Mouse (Mus musculus) CH12.LX (cell line): ENCODE results near the gene Itsn1. TPM values are rescaled to one million over a fixed set of nuclear protein-coding genes. Genes with fewer than 3 reads are reported as not detected.
A peak's percentile ranks its signal among the peaks of the same experiment; 100 is the strongest.

Source experiments
- DNase-seq: peaks from one replicate; pipeline ENCODE4 v3.0.0-alpha.2; 2013; ENCODE audit errors: extremely low read depth
- H3K27ac ChIP-seq: 2 replicates; pipeline ENCODE4 v1.5.1; 2012; ENCODE audit warnings: low read depth, mild to moderate bottlenecking, control low read depth, moderate library complexity; ENCODE audit not compliant: insufficient read depth
- H3K27me3 ChIP-seq: replicated peaks from 2 replicates; pipeline ENCODE3; 2012; ENCODE audit warnings: inconsistent platforms
- H3K36me3 ChIP-seq, 2 experiments: replicated peaks in 1 of 2; 2 replicates each; pipeline versions ENCODE3 to v1.6.1; 2012; ENCODE audit warnings: inconsistent platforms in 1 of 2, low read length in 1 of 2, mild to moderate bottlenecking in 1 of 2, mixed read lengths in 1 of 2, moderate library complexity in 1 of 2; ENCODE audit not compliant: control insufficient read depth in 1 of 2, insufficient read depth in 1 of 2
- H3K4me1 ChIP-seq, 2 experiments: 2 replicates each; pipeline ENCODE4 v1.6.1; 2012; ENCODE audit warnings: inconsistent platforms in 1 of 2, moderate library complexity in 1 of 2; ENCODE audit not compliant: insufficient read depth in 2 of 2, control insufficient read depth in 1 of 2
- H3K4me2 ChIP-seq: 2 replicates; pipeline ENCODE4 v1.6.1; 2012; ENCODE audit warnings: low read depth, mild to moderate bottlenecking, control low read depth; ENCODE audit not compliant: poor library complexity, insufficient read depth, severe bottlenecking
- H3K4me3 ChIP-seq, 3 experiments: fragments of 150-350 bp in 1 of 3; sonication (generic) in 1 of 3; replicated peaks in 1 of 3; 2 replicates each; pipeline versions ENCODE3 to v1.5.1; 2011 to 2012; ENCODE audit warnings: low read depth in 2 of 3, low read length in 2 of 3, mild to moderate bottlenecking in 2 of 3, moderate library complexity in 2 of 3, control low read depth in 1 of 3, improper control_type of control experiment in 1 of 3, inconsistent platforms in 1 of 3, mixed read lengths in 1 of 3; ENCODE audit not compliant: poor library complexity in 1 of 3
- H3K79me2 ChIP-seq: replicated peaks from 2 replicates; pipeline ENCODE4 v1.6.1; 2012; ENCODE audit warnings: mild to moderate bottlenecking, moderate library complexity; ENCODE audit not compliant: control insufficient read depth, poor library complexity, insufficient read depth, severe bottlenecking; ENCODE audit errors: extremely low read depth
- H3K9ac ChIP-seq: 2 replicates; pipeline ENCODE4 v1.6.1; 2012; ENCODE audit warnings: low read depth, mild to moderate bottlenecking, control low read depth, moderate library complexity; ENCODE audit not compliant: insufficient read depth
- H3K9me3 ChIP-seq: replicated peaks from 2 replicates; pipeline ENCODE3; 2012; ENCODE audit warnings: low read length, inconsistent platforms, mixed read lengths
- BHLHE40 ChIP-seq: IDR thresholded peaks from 2 replicates; pipeline ENCODE4 v1.6.1; 2011; ENCODE audit warnings: mild to moderate bottlenecking, low read depth, low read length, improper control_type of control experiment
- CHD1 ChIP-seq: IDR thresholded peaks from 2 replicates; pipeline ENCODE4 v1.6.1; 2012; ENCODE audit warnings: low read depth, low read length, improper control_type of control experiment, inconsistent platforms
- ELF1 ChIP-seq: IDR thresholded peaks from 2 replicates; pipeline ENCODE4 v1.6.1; 2014; ENCODE audit warnings: low read depth, mild to moderate bottlenecking, inconsistent platforms, low read length, improper control_type of control experiment
- ETS1 ChIP-seq: conservative IDR thresholded peaks from 2 replicates; pipeline ENCODE4 v1.6.1; 2012; ENCODE audit warnings: low read depth, mild to moderate bottlenecking, inconsistent platforms, low read length, improper control_type of control experiment, moderate library complexity
- GABPA ChIP-seq: IDR thresholded peaks from 2 replicates; pipeline ENCODE4 v1.6.1; 2012; ENCODE audit warnings: low read depth, low read length, improper control_type of control experiment, inconsistent platforms; ENCODE audit not compliant: insufficient replicate concordance
- JUN ChIP-seq: IDR thresholded peaks from 2 replicates; pipeline ENCODE4 v1.6.1; 2011; ENCODE audit warnings: low read depth, mild to moderate bottlenecking, low read length, improper control_type of control experiment, moderate library complexity; ENCODE audit not compliant: insufficient read depth
- MEF2A ChIP-seq: IDR thresholded peaks from 2 replicates; pipeline ENCODE4 v1.6.1; 2014; ENCODE audit warnings: low read depth, mild to moderate bottlenecking, inconsistent platforms, low read length, improper control_type of control experiment, borderline replicate concordance
- MXI1 ChIP-seq: IDR thresholded peaks from 2 replicates; pipeline ENCODE4 v1.6.1; 2011; ENCODE audit warnings: mild to moderate bottlenecking, low read depth, low read length, improper control_type of control experiment
- NELFE ChIP-seq: IDR thresholded peaks from 2 replicates; pipeline ENCODE4 v1.6.1; 2011; ENCODE audit warnings: low read depth, low read length, improper control_type of control experiment
- NRF1 ChIP-seq: IDR thresholded peaks from 2 replicates; pipeline ENCODE4 v1.6.1; 2014; ENCODE audit warnings: low read depth, mild to moderate bottlenecking, inconsistent platforms, low read length, improper control_type of control experiment, moderate library complexity
- POLR2AphosphoS2 ChIP-seq: IDR thresholded peaks from 2 replicates; pipeline ENCODE4 v1.6.1; 2011; ENCODE audit warnings: low read depth, low read length, improper control_type of control experiment
- RAD21 ChIP-seq: IDR thresholded peaks from 2 replicates; pipeline ENCODE4 v1.6.1; 2011; ENCODE audit warnings: low read depth, mild to moderate bottlenecking, low read length, improper control_type of control experiment, moderate library complexity
- RCOR1 ChIP-seq: conservative IDR thresholded peaks from 2 replicates; pipeline ENCODE4 v1.6.1; 2012; ENCODE audit warnings: low read depth, mild to moderate bottlenecking, inconsistent platforms, low read length, improper control_type of control experiment
- TBP ChIP-seq: conservative IDR thresholded peaks from 2 replicates; pipeline ENCODE4 v1.6.1; 2011; ENCODE audit warnings: low read depth, low read length, improper control_type of control experiment
- USF1 ChIP-seq: IDR thresholded peaks from 2 replicates; pipeline ENCODE4 v1.6.1; 2014; ENCODE audit warnings: low read depth, mild to moderate bottlenecking, inconsistent platforms, low read length, improper control_type of control experiment
- ZC3H11A ChIP-seq: IDR thresholded peaks from 2 replicates; pipeline ENCODE4 v1.6.1; 2012; ENCODE audit warnings: low read depth, mild to moderate bottlenecking, inconsistent platforms, low read length, improper control_type of control experiment
- ZKSCAN1 ChIP-seq: IDR thresholded peaks from 2 replicates; pipeline ENCODE4 v1.6.1; 2012; ENCODE audit warnings: low read depth, inconsistent platforms, low read length, improper control_type of control experiment, borderline replicate concordance
- ZMIZ1 ChIP-seq: IDR thresholded peaks from 2 replicates; pipeline ENCODE4 v1.6.1; 2012; ENCODE audit warnings: low read depth, mild to moderate bottlenecking, inconsistent platforms, low read length, improper control_type of control experiment
- ZNF384 ChIP-seq: IDR thresholded peaks from 2 replicates; pipeline ENCODE4 v1.6.1; 2012; ENCODE audit warnings: low read depth, low read length, improper control_type of control experiment, inconsistent platforms
- dilution Hi-C: fragments of 300-500 bp; cut with MboI; formaldehyde crosslinking; loops from 2 replicates; pipeline ENCODE4 v1.14.3; 2020; ENCODE audit warnings: low sequenced_read_pairs; ENCODE audit not compliant: extremely low pct_unique_long_range_greater_than_20kb, extremely low pct_ligation_motif_present
- in situ Hi-C: fragments of 300-500 bp; cut with MboI; formaldehyde crosslinking; loops from 3 replicates; pipeline ENCODE4 v1.14.3; 2019; ENCODE audit warnings: low sequenced_read_pairs, low pct_ligation_motif_present, low pct_unique_long_range_greater_than_20kb, mixed read lengths
- polyA plus RNA-seq: library from polyadenylated mRNA; unstranded; fragments of >175 nt; gene quantifications from 2 replicates; pipeline ENCODE4 v1.2.1, GENCODE M21; 2012; ENCODE audit warnings: low read depth; ENCODE audit not compliant: insufficient read length
- total RNA-seq, 2 experiments: library from RNA; depleted of rRNA; stranded (reverse); fragments of 300-350 nt in 1 of 2; fragments of >200 nt in 1 of 2; gene quantifications; 2 replicates each; pipeline ENCODE4 v1.2.3; 2012 to 2014

The Itsn1 gene
- total and polyA plus RNA-seq, 3 experiments, result 32.5 to 54.5 (median 46.3) TPM

DNA sequence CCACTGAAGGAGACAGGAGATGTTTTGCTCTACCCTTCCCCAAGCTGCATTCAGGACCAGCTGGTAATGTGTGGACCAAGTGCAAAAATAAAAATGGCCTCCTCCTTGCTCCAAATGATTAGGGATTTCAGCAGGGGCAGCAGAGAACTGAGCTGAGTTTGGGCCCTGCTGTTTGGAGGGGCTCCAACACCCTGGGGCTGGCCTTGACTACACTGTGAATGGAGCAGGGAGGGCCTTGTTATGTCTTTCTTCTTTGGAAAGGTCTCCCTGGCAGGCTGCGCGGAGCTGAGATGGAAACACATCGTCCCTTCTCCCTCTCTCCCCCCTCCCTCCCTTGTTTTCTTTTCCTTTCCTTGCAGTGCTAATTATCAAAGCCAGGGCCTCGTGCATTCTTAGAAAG, 189.4 kb downstream of the Itsn1 start:
- peak overlapping the region in 2 of 3 experiments; percentile 20 to 49 for H3K4me3 ChIP-seq
- H3K27me3 ChIP-seq, result no peaks in the 10 kb centered on the region
- DNase-seq, result no peak
- peak overlapping the region; percentile 62; the same call in 1 of the 2 replicates for H3K27ac ChIP-seq
- no peaks in the 10 kb centered on the region for H3K9me3 ChIP-seq
- no peak for TF ChIP-seq RAD21
- no peak for TF ChIP-seq USF1
- no peak for TF ChIP-seq MEF2A
- TF ChIP-seq ZNF384, result no peak
- TF ChIP-seq POLR2AphosphoS2, result no peak
- no peak for TF ChIP-seq BHLHE40
- TF ChIP-seq RCOR1, result no peak
- no peak for TF ChIP-seq NELFE
- no peak for TF ChIP-seq JUN
- 0 out of 2 replicates have a peak, but pooled peaks have one; percentile 17 for TF ChIP-seq CHD1
- TF ChIP-seq MXI1, result peak; percentile 15; the same call in 1 of the 2 replicates
- TF ChIP-seq TBP, result no peak
- TF ChIP-seq ETS1, result no peak
- 0 out of 2 replicates have a peak, but pooled peaks have one; percentile 15 for TF ChIP-seq ZMIZ1
- peaks cover 14 to 40% of the 10 kb centered on the region in 2 experiments for H3K4me1 ChIP-seq
- no peaks in the 10 kb centered on the region for H3K79me2 ChIP-seq
- H3K9ac ChIP-seq, result peak overlapping the region; percentile 37; the same call in 1 of the 2 replicates
- H3K36me3 ChIP-seq, result peaks cover 5 to 18% of the 10 kb centered on the region in 2 experiments
- dilution Hi-C loops, result no loop called here
- H3K4me2 ChIP-seq, result peak overlapping the region; percentile 59
- in situ Hi-C loops, result loop anchor here (5.0 to 25.0 kb wide), 2 partner anchors 191 to 556 kb away; partner anchors contain the start of genes Cryzl1, Ifnar2 and Itsn1

- no peaks in the 10 kb centered on the region for H3K79me2 ChIP-seq
- no peak for DNase-seq
- no peak overlapping the region for H3K4me2 ChIP-seq
- H3K4me3 ChIP-seq, result no peak overlapping the region
- TF ChIP-seq ELF1 (no peak), MXI1 (0 out of 2 replicates have a peak, but pooled peaks have one; percentile 1), GABPA (no peak), ZKSCAN1 (no peak), NRF1 (no peak), ZC3H11A (no peak), CHD1 (no peak)
- TF ChIP-seq, all 38 proteins: peak for 1
- Histone ChIP-seq H3K9me3 (no peaks in the 10 kb centered on the region), H3K27ac (no peak overlapping the region), H3K36me3 (peaks cover 11 to 24% of the 10 kb centered on the region in 2 experiments), H3K4me1 (peaks cover 11 to 35% of the 10 kb centered on the region in 2 experiments), H3K9ac (no peak overlapping the region), H3K27me3 (no peaks in the 10 kb centered on the region)
- dilution Hi-C loops, result no loop called here
- in situ Hi-C loops, result loop anchor here (5.0 to 25.0 kb wide), 2 partner anchors 192 to 557 kb away; partner anchors contain the start of genes Cryzl1, Ifnar2 and Itsn1
These were observed 190.0 kb downstream of the Itsn1 start for GRCm38 (mm10) chr16:91919056-91919455.
